Mouse (Mus musculus) limb, embryonic 11.5 days (tissue): ENCODE data around the gene Zmiz1. TPM values are rescaled to one million over a fixed set of nuclear protein-coding genes. Genes with fewer than 3 reads are reported as not detected.

Experiments used
- ATAC-seq: fragments of 200-750 bp; cut with Nextera tagmentation; 2 replicates; pipeline ENCODE4 v1.8.0; 2017; ENCODE audit warnings: low read depth; ENCODE audit not compliant: insufficient number of reproducible peaks, low FRiP score, low TSS enrichment
- DNase-seq: peaks from one replicate; pipeline ENCODE4 v3.0.0-alpha.2; 2015; ENCODE audit warnings: low spot score
- H3K27ac ChIP-seq: fragments of 300-500 bp; sonication (generic); replicated peaks from 2 replicates; pipeline ENCODE4 v1.5.1; 2014; ENCODE audit warnings: low read depth, mild to moderate bottlenecking, low read length
- H3K27me3 ChIP-seq: fragments of 300-500 bp; sonication (generic); 2 replicates; pipeline ENCODE4 v1.6.1; 2014; ENCODE audit warnings: mild to moderate bottlenecking, low read length, mixed read lengths; ENCODE audit not compliant: control insufficient read depth, insufficient read depth
- H3K36me3 ChIP-seq: fragments of 300-500 bp; sonication (generic); 2 replicates; pipeline ENCODE4 v1.6.1; 2014; ENCODE audit warnings: mild to moderate bottlenecking, low read length, moderate library complexity, mixed read lengths; ENCODE audit not compliant: control insufficient read depth, insufficient read depth
- H3K4me1 ChIP-seq: fragments of 300-500 bp; sonication (generic); 2 replicates; pipeline ENCODE4 v1.6.1; 2014; ENCODE audit warnings: low read length, mixed read lengths; ENCODE audit not compliant: control insufficient read depth, insufficient read depth
- H3K4me2 ChIP-seq: fragments of 300-500 bp; sonication (generic); 2 replicates; pipeline ENCODE4 v1.6.1; 2014; ENCODE audit warnings: low read depth, mild to moderate bottlenecking, moderate library complexity; ENCODE audit not compliant: severe bottlenecking
- H3K4me3 ChIP-seq: fragments of 300-500 bp; sonication (generic); 2 replicates; pipeline ENCODE4 v1.5.1; 2014; ENCODE audit warnings: low read depth, low read length
- H3K9ac ChIP-seq: fragments of 300-500 bp; sonication (generic); 2 replicates; pipeline ENCODE4 v1.6.1; 2014; ENCODE audit warnings: mild to moderate bottlenecking, low read length
- H3K9me3 ChIP-seq: fragments of 300-500 bp; sonication (generic); 2 replicates; pipeline ENCODE4 v1.6.1; 2016; ENCODE audit warnings: low read length; ENCODE audit not compliant: control insufficient read depth
- WGBS: fragments of 180-500 bp; shearing (Covaris S2); extraction: QIAGEN DNeasy Blood & Tissue Kit; methylation state at CpG from one replicate; pipeline ENCODE4 v1.1.7; 2014; 5-methylcytosine and 5-hydroxymethylcytosine counted together
- polyA plus RNA-seq: library from polyadenylated mRNA; unstranded; fragments of >200 nt; fragmentation: Nextera tagmentation; extraction: Ambion mirVana; gene quantifications from 2 replicates; pipeline ENCODE4 v1.2.1, GENCODE M21; 2014

Gene Zmiz1
- polyA plus RNA-seq, 1 experiment from 2014 or later, result 59.0 TPM

DNA sequence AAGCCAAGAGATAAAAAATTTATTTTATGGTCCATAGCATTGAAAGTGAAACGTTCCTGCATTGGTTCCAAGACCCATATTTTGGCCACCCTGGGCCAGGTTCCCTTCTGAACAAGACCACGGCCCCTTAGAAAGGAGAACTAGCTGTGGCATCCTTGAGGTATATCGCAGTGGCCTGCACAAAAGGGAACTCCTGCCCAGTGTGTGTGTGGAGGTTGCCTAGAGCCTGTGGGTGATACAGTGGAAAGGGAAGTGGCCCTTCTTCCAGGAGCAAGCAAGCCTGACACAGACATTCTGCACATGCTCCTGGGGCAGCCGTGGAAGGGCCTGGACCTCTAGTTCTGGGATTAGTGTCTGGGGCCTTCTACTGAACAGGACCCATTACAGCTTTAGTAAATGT, 71.4 kb downstream of the Zmiz1 start:
- H3K9ac ChIP-seq, result no peak overlapping the region
- 94% methylated on average over 4 of the region's 4 CpGs for WGBS
- DNase-seq (no peak), ATAC-seq (no peak)
- no peak overlapping the region for H3K27ac ChIP-seq
- no peaks in the 10 kb centered on the region for H3K9me3 ChIP-seq
- no peak overlapping the region for H3K4me2 ChIP-seq
- H3K36me3 ChIP-seq, result 0 out of 2 replicates have a peak, but pooled peaks cover 2% of the 10 kb centered on the region
- H3K4me3 ChIP-seq, result no peak overlapping the region
- no peaks in the 10 kb centered on the region for H3K4me1 ChIP-seq
- H3K27me3 ChIP-seq, result no peaks in the 10 kb centered on the region

DNA sequence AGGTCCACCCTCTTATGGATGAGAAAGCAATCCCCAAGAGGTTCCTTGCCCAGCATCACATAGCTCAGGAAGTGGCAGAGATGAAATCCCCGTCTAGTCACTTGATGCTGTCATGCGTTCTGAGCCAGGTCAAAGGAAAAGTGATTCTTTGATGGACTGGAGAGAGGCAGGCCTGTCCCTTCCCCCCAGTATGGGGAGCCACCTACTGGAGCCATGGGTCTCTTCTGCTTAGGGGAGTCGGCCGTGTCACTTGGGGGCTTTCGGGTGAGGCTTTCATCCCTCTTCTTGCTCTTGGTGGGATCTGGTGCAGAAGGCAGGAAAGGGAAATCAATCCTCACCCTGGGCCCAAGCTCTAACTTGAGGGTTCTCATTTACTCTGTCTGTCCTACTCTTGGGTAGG, 71.8 kb downstream of the Zmiz1 start:
- H3K4me2 ChIP-seq, result no peak overlapping the region
- H3K36me3 ChIP-seq, result 0 out of 2 replicates have a peak, but pooled peaks cover 2% of the 10 kb centered on the region
- 78% methylated on average over 5 of the region's 5 CpGs for WGBS
- DNase-seq (no peak), ATAC-seq (no peak)
- H3K4me1 ChIP-seq, result no peaks in the 10 kb centered on the region
- no peak overlapping the region for H3K4me3 ChIP-seq
- no peaks in the 10 kb centered on the region for H3K27me3 ChIP-seq
- H3K9ac ChIP-seq, result no peak overlapping the region
- no peaks in the 10 kb centered on the region for H3K9me3 ChIP-seq
- H3K27ac ChIP-seq, result no peak overlapping the region

DNA sequence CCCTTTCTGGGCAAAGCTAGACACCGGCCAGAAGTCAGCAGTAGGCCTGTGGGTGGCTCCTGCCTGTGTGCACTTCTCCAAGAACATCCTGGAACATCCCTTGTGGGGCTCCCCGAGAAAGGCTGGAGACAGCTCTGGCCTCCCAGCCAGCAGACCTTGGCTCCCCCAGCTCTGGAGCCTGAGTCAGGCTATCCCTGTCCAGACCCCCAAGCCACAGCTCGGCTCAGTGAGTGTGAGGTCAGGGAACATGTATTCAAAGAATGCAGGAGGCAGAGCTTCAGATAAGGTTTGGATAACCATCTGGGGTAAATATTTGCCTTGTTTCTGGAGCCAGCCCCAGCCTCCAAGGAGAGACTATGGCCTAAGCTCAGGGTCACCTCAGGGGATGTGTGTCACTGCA, 74.0 kb downstream of the Zmiz1 start:
- ATAC-seq (no peak), DNase-seq (no peak)
- Histone ChIP-seq H3K4me1 (no peaks in the 10 kb centered on the region), H3K9ac (no peak overlapping the region), H3K27ac (no peak overlapping the region), H3K36me3 (peaks cover 7% of the 10 kb centered on the region), H3K4me3 (no peak overlapping the region), H3K4me2 (no peak overlapping the region), H3K27me3 (no peaks in the 10 kb centered on the region), H3K9me3 (no peaks in the 10 kb centered on the region)
- WGBS, result 74% methylated on average over 3 of the region's 3 CpGs

DNA sequence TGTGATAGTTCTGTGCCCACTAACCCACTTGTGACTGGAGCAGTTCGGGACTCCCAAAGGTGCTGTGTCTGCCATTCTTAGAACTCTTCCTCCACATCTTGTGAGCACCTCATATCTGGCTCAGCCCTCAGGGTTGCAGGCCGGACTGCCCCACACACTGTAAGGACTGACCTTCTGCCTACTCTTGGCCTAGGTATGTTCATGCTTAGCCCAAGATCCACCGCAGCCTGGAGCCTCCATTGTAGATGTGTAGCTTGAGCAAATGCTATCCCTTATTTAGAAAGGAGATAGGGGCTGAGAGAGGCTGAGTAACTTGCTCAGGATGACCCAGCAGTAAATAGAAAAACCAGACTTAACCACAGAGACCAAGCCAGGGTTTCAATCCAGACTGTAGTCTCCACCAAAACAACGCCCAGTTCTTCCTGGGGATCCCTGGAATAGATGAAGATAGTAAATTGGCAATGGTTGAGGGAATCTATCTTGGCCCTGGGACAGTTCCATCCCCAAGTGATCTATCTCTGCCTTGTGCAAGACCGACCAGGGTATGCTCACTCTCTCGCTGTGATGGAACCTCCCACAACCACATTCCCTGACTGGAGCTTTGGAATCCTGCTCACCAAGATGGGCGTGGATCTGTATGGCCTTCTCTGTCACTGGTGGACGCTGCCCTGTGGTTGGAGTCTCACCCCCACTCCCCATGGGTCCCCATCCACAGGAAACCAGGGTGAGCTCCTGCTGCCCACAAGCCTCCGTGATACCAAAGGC, 74.8 kb downstream of the Zmiz1 start:
- ATAC-seq (no peak), DNase-seq (no peak)
- no peaks in the 10 kb centered on the region for H3K9me3 ChIP-seq
- no peak overlapping the region for H3K4me2 ChIP-seq
- H3K27me3 ChIP-seq, result no peaks in the 10 kb centered on the region
- H3K4me1 ChIP-seq, result no peaks in the 10 kb centered on the region
- WGBS, result 84% methylated on average over 9 of the region's 9 CpGs
- H3K4me3 ChIP-seq, result no peak overlapping the region
- H3K9ac ChIP-seq, result no peak overlapping the region
- no peak overlapping the region for H3K27ac ChIP-seq
- H3K36me3 ChIP-seq, result peaks cover 7% of the 10 kb centered on the region

DNA sequence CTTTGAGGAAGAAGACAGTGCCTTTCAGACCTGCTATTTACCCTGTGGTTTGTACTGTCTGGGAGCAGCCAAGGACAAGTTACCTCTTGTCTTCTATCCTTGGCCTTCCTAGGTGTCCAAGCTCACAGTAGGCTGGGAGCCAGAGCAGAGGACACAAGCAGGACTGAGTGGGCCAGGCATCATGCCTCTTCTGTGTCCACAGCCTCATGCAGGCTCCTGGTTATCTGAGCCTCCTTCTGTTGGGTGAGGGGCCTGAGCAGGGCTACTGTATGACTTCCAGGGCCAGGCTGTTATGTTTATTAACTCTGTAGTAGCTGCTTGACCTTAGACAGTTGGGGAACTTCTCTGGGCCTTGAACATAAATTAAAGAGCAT, 75.4 kb downstream of the Zmiz1 start:
- Histone ChIP-seq H3K4me1 (no peaks in the 10 kb centered on the region), H3K4me3 (no peak overlapping the region), H3K9ac (no peak overlapping the region), H3K27ac (no peak overlapping the region), H3K36me3 (peaks cover 7% of the 10 kb centered on the region), H3K4me2 (no peak overlapping the region), H3K9me3 (no peaks in the 10 kb centered on the region), H3K27me3 (no peaks in the 10 kb centered on the region)
- DNase-seq (no peak), ATAC-seq (no peak)

DNA sequence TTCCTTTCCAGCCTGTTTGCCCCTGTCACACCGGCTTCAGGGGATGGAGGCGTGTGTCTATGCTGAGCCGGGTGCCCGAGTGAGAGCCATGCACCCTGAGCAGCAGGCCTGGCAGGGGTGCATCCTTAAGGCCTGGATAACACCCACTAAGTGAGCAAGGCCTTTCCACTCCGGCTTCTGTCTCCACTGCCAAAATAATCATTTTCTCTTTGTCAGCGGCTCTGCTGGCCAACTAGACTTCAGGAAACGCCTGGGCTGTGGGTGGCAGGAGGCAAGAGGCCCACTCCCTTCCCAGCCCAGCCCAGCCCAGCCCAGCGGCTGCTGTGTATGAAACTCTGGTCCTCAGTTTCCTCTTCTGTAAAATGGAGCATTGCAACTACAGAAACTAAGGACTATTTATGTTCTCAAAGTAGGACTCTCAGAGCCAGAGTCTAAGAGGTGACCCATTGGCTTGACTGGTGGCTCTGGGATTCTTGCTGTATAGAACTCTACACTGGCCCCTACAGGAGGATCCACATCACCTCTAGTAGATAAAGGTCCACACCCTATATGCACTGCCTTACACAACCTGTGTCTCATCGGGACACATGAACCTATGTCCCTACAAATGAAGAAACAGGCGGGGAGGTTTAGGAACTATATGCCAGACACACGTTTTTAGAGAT, 76.1 kb downstream of the Zmiz1 start:
- H3K27me3 ChIP-seq, result no peaks in the 10 kb centered on the region
- peaks cover 7% of the 10 kb centered on the region for H3K36me3 ChIP-seq
- DNase-seq, result no peak
- no peak overlapping the region for H3K4me3 ChIP-seq
- no peak overlapping the region for H3K27ac ChIP-seq
- H3K4me2 ChIP-seq, result no peak overlapping the region
- 72% methylated on average over 11 of the region's 11 CpGs for WGBS
- no peak for ATAC-seq
- H3K9ac ChIP-seq, result no peak overlapping the region
- H3K9me3 ChIP-seq, result no peaks in the 10 kb centered on the region
- no peaks in the 10 kb centered on the region for H3K4me1 ChIP-seq

DNA sequence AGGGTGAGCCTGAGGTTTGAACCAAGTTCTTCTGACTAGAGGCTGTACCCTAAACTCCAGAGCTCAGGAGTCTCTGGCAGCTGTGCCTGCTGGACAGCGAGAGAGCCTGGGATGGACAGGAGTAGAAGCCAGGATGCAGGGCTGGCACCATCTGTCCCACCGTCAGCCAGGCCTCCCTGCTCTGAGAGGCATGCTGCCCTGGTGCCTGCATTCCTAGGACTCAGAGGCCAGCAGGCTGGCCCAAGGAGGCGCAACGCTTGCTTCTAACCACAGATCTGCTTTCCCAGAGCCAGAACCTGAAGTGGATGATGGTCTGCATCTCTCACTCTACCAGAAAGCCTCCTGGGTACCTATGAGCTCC, 76.6 kb downstream of the Zmiz1 start:
- ATAC-seq (no peak), DNase-seq (no peak)
- Histone ChIP-seq H3K4me3 (no peak overlapping the region), H3K9ac (no peak overlapping the region), H3K9me3 (no peaks in the 10 kb centered on the region), H3K4me1 (no peaks in the 10 kb centered on the region), H3K27me3 (no peaks in the 10 kb centered on the region), H3K4me2 (no peak overlapping the region), H3K27ac (no peak overlapping the region), H3K36me3 (peaks cover 7% of the 10 kb centered on the region)
- WGBS, result 83% methylated on average over 4 of the region's 4 CpGs

DNA sequence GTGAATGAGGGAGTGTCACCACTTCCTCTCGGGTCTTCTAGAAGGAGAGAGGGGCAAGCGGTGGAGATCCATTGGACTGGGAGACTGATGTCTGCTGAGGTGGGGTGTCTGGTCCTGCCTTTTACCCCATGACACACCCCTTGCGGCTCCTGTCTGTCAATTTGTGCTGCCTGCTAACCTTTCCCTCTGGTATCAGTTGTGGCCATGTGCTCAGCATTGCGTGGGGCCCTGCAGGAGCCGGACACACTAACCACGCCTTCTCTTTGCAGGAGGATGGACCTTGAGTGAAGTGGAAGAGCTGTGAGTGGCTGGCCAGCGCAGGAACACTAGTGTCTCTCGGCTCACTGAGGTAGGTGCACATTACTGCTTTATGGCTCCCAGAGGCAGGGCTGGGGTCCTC, 77.5 kb downstream of the Zmiz1 start:
- H3K4me3 ChIP-seq, result no peak overlapping the region
- peaks cover 7% of the 10 kb centered on the region for H3K36me3 ChIP-seq
- no peaks in the 10 kb centered on the region for H3K9me3 ChIP-seq
- no peak for ATAC-seq
- no peak for DNase-seq
- H3K9ac ChIP-seq, result no peak overlapping the region
- WGBS, result 90% methylated on average over 8 of the region's 8 CpGs
- no peaks in the 10 kb centered on the region for H3K27me3 ChIP-seq
- H3K27ac ChIP-seq, result no peak overlapping the region
- H3K4me1 ChIP-seq, result no peaks in the 10 kb centered on the region
- no peak overlapping the region for H3K4me2 ChIP-seq
